Mouse (Mus musculus) G1E (cell line): ENCODE measurements around the gene Kank4.

Source experiments
- CTCF ChIP-seq: IDR thresholded peaks from 2 replicates; pipeline ENCODE4 v1.5.1; 2012; ENCODE audit warnings: low read depth, low read length, inconsistent platforms, mixed read lengths
- GATA1 ChIP-seq: IDR thresholded peaks from 2 replicates; pipeline ENCODE4 v1.6.1; 2012; ENCODE audit warnings: borderline replicate concordance, low read length, inconsistent platforms, mixed read lengths

GRCm38 (mm10) chr4:98853926-98854325 lies 36.6 kb upstream of the Kank4 start:
- TF ChIP-seq CTCF, result no peak
- no peak for TF ChIP-seq GATA1
